Mouse (Mus musculus) right cerebral cortex, adult 2 months (tissue): ENCODE measurements at regions not wholly inside any gene's neighbourhood (a gene's known extent, or its start where the extent isn't known, plus 50 kb on each side); places are given as distances from the start of the nearest gene placed in this dataset.
A peak's percentile ranks its signal among the peaks of the same experiment; 100 is the strongest.

ENCODE experiments used
- DNase-seq, 2 experiments: peaks; one replicate each; pipeline ENCODE4 v3.0.0; 2021 to 2022; ENCODE audit warnings: low spot score in 2 of 2

GRCm38 (mm10) chr3:148658368-148658767 lies 332.0 kb downstream of the Adgrl2 start:
- no peak for DNase-seq

- DNase-seq, result peak; percentile 52 to 64
These were observed 334.2 kb downstream of the Adgrl2 start for GRCm38 (mm10) chr3:148656187-148656586.

- DNase-seq, result no peak
These were observed 340.1 kb downstream of the Adgrl2 start for GRCm38 (mm10) chr3:148650241-148650640.

- DNase-seq, result no peak
These were observed 345.4 kb downstream of the Adgrl2 start for GRCm38 (mm10) chr3:148644924-148645323.

GRCm38 (mm10) chr3:148641581-148641980 lies 348.8 kb downstream of the Adgrl2 start:
- no peak for DNase-seq

- DNase-seq, result no peak
These were observed 349.7 kb downstream of the Adgrl2 start for GRCm38 (mm10) chr3:148640680-148641101.

GRCm38 (mm10) chr3:148635101-148635500 lies 355.3 kb downstream of the Adgrl2 start:
- DNase-seq, result no peak

- DNase-seq, result no peak
These were observed 356.0 kb downstream of the Adgrl2 start for GRCm38 (mm10) chr3:148634352-148634751.

- DNase-seq, result no peak
These were observed 357.1 kb downstream of the Adgrl2 start for GRCm38 (mm10) chr3:148633291-148633690.

- DNase-seq, result no peak
These were observed 357.9 kb downstream of the Adgrl2 start for GRCm38 (mm10) chr3:148632449-148632848.

- DNase-seq, result no peak
These were observed 358.8 kb downstream of the Adgrl2 start for GRCm38 (mm10) chr3:148631415-148632192.

- DNase-seq, result no peak
These were observed 359.5 kb downstream of the Adgrl2 start for GRCm38 (mm10) chr3:148630865-148631264.

GRCm38 (mm10) chr3:148614971-148615671 lies 375.2 kb downstream of the Adgrl2 start:
- no peak for DNase-seq

GRCm38 (mm10) chr3:148613443-148613842 lies 376.9 kb downstream of the Adgrl2 start:
- no peak for DNase-seq

- DNase-seq, result no peak
These were observed 387.1 kb downstream of the Adgrl2 start for GRCm38 (mm10) chr3:148603276-148603675.

GRCm38 (mm10) chr3:148602730-148603255 lies 387.6 kb downstream of the Adgrl2 start:
- no peak for DNase-seq

GRCm38 (mm10) chr3:148595561-148595960 lies 394.8 kb downstream of the Adgrl2 start:
- DNase-seq, result no peak

GRCm38 (mm10) chr3:148589556-148589955 lies 400.8 kb downstream of the Adgrl2 start:
- no peak for DNase-seq

- no peak for DNase-seq
These were observed 414.6 kb downstream of the Adgrl2 start for GRCm38 (mm10) chr3:148575735-148576134.

- no peak for DNase-seq
These were observed 417.9 kb downstream of the Adgrl2 start for GRCm38 (mm10) chr3:148572493-148572892.

- DNase-seq, result no peak
These were observed 425.6 kb downstream of the Adgrl2 start for GRCm38 (mm10) chr3:148564716-148565115.

- no peak for DNase-seq
These were observed 429.1 kb downstream of the Adgrl2 start for GRCm38 (mm10) chr3:148561211-148561610.
